Mouse (Mus musculus) brain, embryonic 14.5 days (tissue): ENCODE results near the gene Gm29776. TPM values are rescaled to one million over a fixed set of nuclear protein-coding genes. Genes with fewer than 3 reads are reported as not detected.
A peak's percentile ranks its signal among the peaks of the same experiment; 100 is the strongest.

Experiments used
- DNase-seq: peaks from one replicate; pipeline ENCODE4 v3.0.0-alpha.2; 2011; ENCODE audit warnings: low read depth
- CTCF ChIP-seq: fragments of 200-500 bp; IDR thresholded peaks from 2 replicates; pipeline ENCODE4 v1.5.1; 2012; ENCODE audit warnings: inconsistent platforms, mild to moderate bottlenecking, moderate library complexity, borderline replicate concordance; ENCODE audit not compliant: insufficient read depth, insufficient read length; ENCODE audit errors: extremely low read depth
- POLR2A ChIP-seq: fragments of 200-500 bp; IDR thresholded peaks from 2 replicates; pipeline ENCODE4 v1.6.1; 2012; ENCODE audit warnings: mild to moderate bottlenecking, inconsistent platforms, borderline replicate concordance; ENCODE audit not compliant: poor library complexity, insufficient read depth, insufficient read length, severe bottlenecking; ENCODE audit errors: extremely low read depth
- polyA plus RNA-seq: library from polyadenylated mRNA; depleted of rRNA; stranded (reverse); fragments of >200 nt; gene quantifications from 2 replicates; pipeline ENCODE4 v1.2.3, GENCODE M21; 2012

Gm29776 gene
- polyA plus RNA-seq, 1 experiment, result 0.05 TPM

DNA sequence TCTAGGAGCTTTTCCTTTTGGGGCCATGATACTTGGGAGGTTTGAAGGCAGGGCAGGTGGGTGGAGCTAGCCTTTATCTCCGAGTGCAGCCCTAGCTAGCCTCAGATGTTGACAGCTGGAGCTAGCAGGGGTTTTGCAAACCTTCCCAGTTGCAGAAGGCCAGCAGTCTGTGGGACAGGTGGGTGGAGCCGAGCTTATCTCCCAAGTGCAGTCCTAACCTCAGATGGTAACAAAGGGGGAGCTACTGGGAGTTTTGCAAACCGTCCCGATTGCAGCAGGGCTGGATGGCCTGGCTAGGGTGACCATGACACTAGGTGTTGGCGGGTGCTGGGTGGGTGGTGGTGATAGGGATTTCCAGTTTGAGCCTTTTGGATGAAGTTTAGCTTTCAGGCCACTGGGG is 7.2 kb upstream of the Gm29776 start:
- DNase-seq, result no peak
- no peak for TF ChIP-seq CTCF
- TF ChIP-seq POLR2A, result no peak

DNA sequence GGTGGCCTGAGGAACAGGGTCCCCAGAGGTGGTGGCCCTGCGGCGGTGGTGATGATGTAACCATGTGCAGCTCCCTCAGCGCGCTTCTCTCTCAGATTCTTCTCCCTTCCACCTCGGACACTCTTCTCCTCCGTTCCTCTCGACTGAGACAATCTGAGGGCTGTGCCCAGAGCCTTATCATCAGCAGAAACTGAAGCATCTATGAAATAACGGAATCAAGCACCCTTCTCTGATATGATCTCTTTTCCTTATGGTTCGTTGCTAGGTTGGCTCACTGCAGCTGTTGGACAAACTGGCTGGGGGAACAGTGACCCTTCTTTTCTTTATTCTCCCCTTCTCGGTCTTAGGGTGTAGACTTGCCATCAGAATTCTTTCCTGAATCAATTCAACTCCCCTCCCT is 4.6 kb upstream of the Gm29776 start:
- no peak for DNase-seq
- no peak for TF ChIP-seq CTCF
- TF ChIP-seq POLR2A, result no peak

DNA sequence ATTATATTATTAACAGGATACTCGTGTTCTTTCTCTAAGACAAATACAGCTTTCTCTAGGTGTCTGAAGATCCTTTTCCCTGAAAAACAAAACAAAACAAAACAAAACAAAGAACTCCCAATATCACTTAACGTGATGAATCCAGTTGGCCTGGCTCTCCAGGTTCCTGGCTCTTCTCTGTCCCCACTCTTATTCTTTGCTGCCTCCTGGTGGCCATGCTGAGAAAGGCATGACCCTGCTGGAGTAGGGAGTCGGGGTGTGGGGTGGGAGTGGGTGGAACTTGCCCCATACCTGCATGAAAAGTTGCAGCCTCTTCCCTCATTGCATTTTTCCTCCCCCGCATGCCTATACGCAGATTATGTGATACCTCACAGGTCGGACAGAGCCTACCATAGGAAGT is 2.7 kb upstream of the Gm29776 start:
- TF ChIP-seq POLR2A (no peak), CTCF (peak; percentile 85)
- peak; percentile 81 for DNase-seq

DNA sequence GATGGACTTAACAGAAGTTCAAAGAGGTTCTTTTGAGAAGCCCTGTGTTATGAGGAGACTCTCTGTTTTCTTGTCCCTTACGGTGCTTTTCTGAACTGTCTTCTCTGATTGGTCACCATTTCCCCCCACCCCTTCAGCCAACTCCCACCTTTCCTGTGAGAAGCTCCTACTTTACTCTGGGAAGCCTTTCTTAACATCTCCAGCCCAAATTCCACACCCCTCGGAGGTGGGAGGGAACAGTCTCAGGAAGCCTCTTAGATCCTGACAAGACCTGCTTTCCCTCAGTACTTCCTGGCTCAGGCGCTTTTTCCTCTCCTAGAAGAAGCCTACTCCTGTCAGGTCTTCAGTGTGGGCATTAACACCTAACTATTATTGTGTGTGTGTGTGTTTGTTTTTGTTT is 953 bp upstream of the Gm29776 start:
- TF ChIP-seq CTCF (no peak), POLR2A (no peak)
- DNase-seq, result no peak

- no peak for DNase-seq
- TF ChIP-seq POLR2A (no peak), CTCF (no peak)
These were observed 1.9 kb downstream of the Gm29776 start for GRCm38 (mm10) chr14:54696752-54697151.

DNA sequence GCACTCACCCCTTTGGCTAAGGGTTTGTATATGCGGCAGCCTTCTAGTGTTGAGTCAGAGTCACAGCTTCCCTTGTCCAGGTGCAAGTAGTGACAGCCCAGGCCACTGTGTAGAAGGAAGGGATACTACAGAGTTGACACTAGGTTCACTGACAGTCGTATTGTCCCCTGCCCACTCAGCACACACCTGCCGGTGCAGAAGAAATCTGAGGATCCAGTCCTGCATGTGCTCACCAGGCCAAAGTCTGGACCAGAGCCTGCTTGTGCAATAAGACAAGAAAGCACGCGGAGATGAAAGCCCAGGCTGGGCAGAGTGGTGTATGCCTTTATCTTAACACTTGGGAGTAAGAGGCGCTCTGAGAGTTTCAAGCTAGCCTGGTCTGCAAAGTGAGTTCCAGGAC is 3.6 kb downstream of the Gm29776 start:
- TF ChIP-seq POLR2A (no peak), CTCF (no peak)
- no peak for DNase-seq

GRCm38 (mm10) chr14:54687251-54687650 is 11.4 kb downstream of the Gm29776 start:
- TF ChIP-seq CTCF, result no peak
- no peak for TF ChIP-seq POLR2A
- DNase-seq, result peak; percentile 23

GRCm38 (mm10) chr14:54686522-54687143 is 12.0 kb downstream of the Gm29776 start, which contains the start of gene Acin1:
TSS of gene Acin1 (minus strand) at chr14:54686931.
- peak; percentile 100 for DNase-seq
- no peak for TF ChIP-seq CTCF
- TF ChIP-seq POLR2A, result peak; percentile 84; the same call in 1 of the 2 replicates

DNA sequence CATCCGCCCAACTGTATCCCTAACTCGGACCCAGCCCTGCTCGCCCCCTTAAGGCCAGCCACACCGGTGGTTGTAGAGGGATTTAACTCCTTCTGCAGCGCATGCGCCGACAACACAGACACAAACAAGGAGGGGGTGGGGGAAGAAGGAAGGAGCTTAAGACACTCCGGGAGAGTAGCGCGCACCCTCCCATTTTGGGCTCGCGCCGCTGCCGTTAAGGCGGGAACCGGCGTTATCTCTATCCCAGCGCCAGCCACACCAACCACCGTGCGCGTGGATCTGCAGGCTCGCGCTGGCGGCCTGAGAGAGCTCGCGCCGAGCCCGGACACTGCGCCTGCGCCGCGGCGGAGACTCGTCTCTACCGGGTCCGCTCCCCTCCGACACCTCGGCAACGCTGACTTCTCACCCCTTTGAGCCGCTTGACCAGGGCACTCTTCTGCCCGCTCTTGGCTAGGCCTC is 12.5 kb downstream of the Gm29776 start, which contains the start of gene 1700123O20Rik:
Gene 1700123O20Rik (plus strand): TSS at position 154 of the 459 bp plus-strand sequence.
- DNase-seq, result peak; percentile 97
- TF ChIP-seq CTCF (peak; percentile 49; the same call in 1 of the 2 replicates), POLR2A (no peak; the same call in 1 of the 2 replicates)

GRCm38 (mm10) chr14:54685471-54685870 is 13.2 kb downstream of the Gm29776 start:
- TF ChIP-seq CTCF (no peak), POLR2A (no peak)
- DNase-seq, result no peak

DNA sequence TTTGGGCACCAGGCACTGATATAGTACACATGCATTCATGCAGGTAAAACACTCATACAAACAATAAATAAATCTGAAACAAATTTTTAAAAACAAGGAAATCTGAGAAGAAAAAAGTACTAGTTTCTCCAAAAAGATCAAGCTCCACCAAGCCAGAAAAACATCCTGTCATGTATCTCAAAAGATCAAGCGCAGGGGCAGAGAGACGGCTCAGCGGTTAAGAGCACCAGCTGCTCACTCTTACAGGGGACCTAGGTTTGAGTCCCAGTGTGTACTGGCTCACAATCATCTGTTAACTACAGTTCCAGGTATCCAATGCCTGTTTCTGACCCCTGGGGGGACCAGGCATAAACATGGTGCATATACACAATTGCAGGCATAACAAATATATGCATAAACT is 16.2 kb downstream of the Gm29776 start:
- no peak for DNase-seq
- TF ChIP-seq CTCF (no peak), POLR2A (no peak)

GRCm38 (mm10) chr14:54678657-54679304 is 19.9 kb downstream of the Gm29776 start:
- TF ChIP-seq POLR2A (no peak), CTCF (no peak)
- no peak for DNase-seq

DNA sequence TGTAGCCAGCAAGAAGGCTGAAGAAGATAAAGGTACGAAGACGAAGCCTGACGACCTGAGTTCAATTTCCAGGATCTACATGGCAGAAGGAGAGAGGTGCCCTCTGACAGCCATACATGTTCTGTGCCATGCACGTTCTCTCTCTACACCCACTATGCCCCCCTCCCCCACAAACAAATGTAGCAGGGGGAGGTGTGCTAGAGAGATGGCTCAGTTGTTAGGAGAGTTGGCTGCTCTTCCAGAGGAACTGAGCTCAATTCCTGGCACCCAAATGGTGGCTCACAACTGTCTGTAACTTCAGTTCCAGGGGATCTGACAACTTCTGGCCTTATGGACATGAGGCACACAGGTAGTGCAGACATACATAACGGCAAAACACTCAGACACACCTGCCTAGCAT is 22.3 kb downstream of the Gm29776 start:
- DNase-seq, result no peak
- no peak for TF ChIP-seq CTCF
- TF ChIP-seq POLR2A, result no peak

DNA sequence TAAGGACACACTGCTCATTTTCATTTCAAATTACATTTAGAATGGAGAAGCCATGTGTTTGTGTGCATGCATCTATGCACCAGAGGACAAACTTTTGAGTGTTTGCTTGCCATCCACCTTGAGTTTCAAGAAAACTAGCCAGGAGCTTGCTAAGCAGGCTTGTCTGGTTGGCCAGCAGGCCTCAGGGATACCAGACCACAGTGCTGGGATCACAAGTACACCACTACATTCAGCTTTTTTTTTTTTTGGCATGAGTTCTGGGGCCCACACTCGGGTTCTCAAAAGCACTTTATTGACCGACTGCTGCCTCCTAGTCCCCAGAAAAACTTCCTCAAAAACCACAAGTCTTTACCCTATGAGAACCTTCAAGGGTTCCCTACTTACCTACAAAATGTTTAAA is 24.3 kb downstream of the Gm29776 start:
- no peak for DNase-seq
- no peak for TF ChIP-seq POLR2A
- TF ChIP-seq CTCF, result no peak
